Mouse (Mus musculus): ENCODE data around the gene Smg5.
"Not testable (repeated sequence)": the region's sequence is repeated elsewhere in the genome, so short reads cannot be mapped to it uniquely, and the experiment has no call there.

- TF ChIP-seq CTCF (IDR thresholded peaks at IDR 0.05; ENCODE audit: borderline replicate concordance, insufficient read depth, low read depth, low read length); POLR2A (IDR thresholded peaks at IDR 0.05; ENCODE audit: borderline replicate concordance, insufficient read depth, low read length): not testable (repeated sequence)
Measured at GRCm38 (mm10) chr3:88366830-88367428, 30.9 kb downstream of the Smg5 start.

Measured in cerebellum, adult 2 months (tissue).